Mouse (Mus musculus): Measurements from ENCODE around the gene Fgf22.

GRCm38 (mm10) chr10:79798289-79798928, 43.5 kb downstream of the Fgf22 start:
- no peak for TF ChIP-seq POLR2A (IDR thresholded peaks at IDR 0.05; ENCODE audit: borderline replicate concordance, insufficient read depth, low read length)
- TF ChIP-seq CTCF (IDR thresholded peaks at IDR 0.05; ENCODE audit: borderline replicate concordance, insufficient read depth, low read depth, low read length), result no peak

All from cerebellum, adult 2 months (tissue).